Mouse (Mus musculus): ENCODE measurements around the gene B9d2. TPM values are rescaled to one million over a fixed set of nuclear protein-coding genes. Genes with fewer than 3 reads are reported as not detected.
A peak's percentile ranks its signal among the peaks of the same experiment; 100 is the strongest.

B9d2 gene
- polyA plus RNA-seq, 1 experiment from 2014 or later, result 29.5 TPM

DNA sequence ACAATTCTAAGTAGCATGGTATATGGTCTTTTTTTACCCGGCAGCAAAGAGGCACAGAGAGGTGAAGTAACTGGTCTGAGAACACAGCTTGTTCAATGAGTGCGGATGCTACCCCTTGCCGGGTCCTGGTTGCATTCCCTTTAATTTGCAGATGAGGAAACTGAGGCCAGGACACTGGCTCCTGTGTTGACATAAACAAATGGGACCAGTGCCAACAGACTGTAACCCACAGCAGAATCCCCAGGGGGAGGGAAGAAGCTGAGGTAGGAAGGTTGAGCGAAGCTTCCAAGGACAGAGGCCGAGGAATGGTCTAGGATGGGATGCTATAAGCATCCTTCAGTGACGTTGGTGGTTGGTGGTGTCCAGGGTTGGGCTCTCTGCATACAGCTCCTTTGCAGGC, 5.2 kb upstream of the B9d2 start:
- no peak overlapping the region; the same call in 1 of the 2 replicates for H3K4me3 ChIP-seq
- no peak overlapping the region for H3K9ac ChIP-seq
- ATAC-seq, result no peak
- H3K27ac ChIP-seq, result no peak overlapping the region
- H3K4me1 ChIP-seq, result peaks cover 37% of the 10 kb centered on the region
- peak overlapping the region; percentile 71 for H3K4me2 ChIP-seq
- H3K36me3 ChIP-seq, result 0 out of 2 replicates have a peak, but pooled peaks cover 2% of the 10 kb centered on the region
- 0 out of 2 replicates have a peak, but pooled peaks cover 4% of the 10 kb centered on the region for H3K9me3 ChIP-seq (replicated peaks)
- H3K27me3 ChIP-seq (replicated peaks), result peaks cover 42% of the 10 kb centered on the region
- 58% methylated on average over 6 of the region's 6 CpGs for WGBS (ENCODE audit: insufficient replicate concordance)

DNA sequence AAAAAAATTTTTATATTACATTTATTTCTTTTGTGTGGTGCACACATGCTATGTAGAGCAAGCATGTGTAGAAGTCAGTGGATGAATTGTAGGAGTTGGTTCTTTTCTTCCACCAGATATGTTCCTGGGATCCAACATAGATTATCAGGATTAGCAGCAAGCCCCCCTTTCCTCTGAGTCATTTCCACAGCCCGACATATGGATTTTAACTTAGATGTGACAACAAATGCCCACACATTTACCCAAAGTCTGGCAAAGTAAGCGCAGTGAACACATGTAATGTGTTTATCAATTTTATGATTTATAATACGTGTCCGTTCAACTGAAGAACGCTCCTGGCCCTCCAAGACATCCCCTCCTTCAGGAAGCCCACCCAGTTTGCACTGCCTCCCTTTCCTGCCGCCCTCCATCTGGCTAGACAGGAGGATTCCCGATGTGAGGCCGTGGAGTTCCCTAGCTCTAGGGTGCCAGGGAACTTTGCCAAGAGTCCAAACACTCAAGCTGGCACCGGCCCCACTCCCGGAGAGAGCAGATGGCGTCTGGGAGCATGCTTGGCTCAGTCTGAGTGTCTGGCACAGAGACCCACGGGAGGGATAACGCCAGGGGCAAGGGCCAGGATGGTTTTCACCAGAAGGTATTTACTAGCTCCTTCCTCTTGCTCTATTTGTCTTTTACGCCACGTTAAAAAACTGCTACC, 4.3 kb upstream of the B9d2 start:
- no peak overlapping the region for H3K4me3 ChIP-seq
- 72% methylated on average over 15 of the region's 15 CpGs for WGBS (ENCODE audit: insufficient replicate concordance)
- no peak overlapping the region for H3K27ac ChIP-seq
- no peak for ATAC-seq
- peaks cover 42% of the 10 kb centered on the region for H3K27me3 ChIP-seq (replicated peaks)
- no peaks in the 10 kb centered on the region for H3K36me3 ChIP-seq
- H3K4me1 ChIP-seq, result peaks cover 41% of the 10 kb centered on the region
- H3K4me2 ChIP-seq, result no peak overlapping the region
- H3K9me3 ChIP-seq (replicated peaks), result 0 out of 2 replicates have a peak, but pooled peaks cover 4% of the 10 kb centered on the region
- no peak overlapping the region for H3K9ac ChIP-seq

DNA sequence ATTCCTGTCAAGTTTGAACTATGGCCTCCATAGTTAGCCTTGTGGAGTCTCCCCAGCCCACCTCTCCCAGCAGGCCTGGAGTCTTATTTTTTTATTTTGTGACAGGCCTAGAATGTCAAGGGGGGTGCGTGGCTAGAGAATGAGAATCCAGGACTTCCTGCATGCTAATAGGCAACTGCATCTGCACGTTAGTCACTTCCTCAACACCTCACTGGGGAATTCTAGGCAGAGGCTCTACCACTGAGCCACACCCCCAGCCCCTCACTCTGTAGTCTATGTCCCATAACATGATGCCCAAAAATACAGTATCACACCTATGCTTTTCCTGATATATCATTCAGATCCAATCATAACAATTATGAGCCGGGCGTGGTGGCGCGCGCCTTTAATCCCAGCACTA, 3.6 kb upstream of the B9d2 start:
- no peak overlapping the region for H3K9ac ChIP-seq

DNA sequence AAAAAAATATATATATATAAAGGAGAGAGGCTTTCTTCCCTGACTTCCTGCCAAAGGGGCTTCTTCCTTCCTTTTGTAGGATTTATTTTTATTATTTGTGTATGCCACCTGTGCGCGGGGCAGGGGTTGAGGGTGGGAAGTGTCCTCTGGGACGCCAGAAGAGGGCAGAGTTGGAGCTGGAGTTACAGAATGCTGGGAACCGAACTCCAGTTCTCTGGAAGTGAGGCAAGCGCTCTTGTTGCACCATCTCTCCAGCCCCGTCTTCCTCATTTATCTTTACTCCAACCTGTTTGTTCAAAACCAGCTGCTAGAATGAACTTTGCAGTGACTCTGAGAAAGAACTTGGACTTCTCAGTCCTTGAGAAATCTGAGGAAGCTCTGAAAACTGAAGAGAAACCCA, 609 bp upstream of the B9d2 start:
- ATAC-seq, result no peak
- Histone ChIP-seq H3K36me3 (peaks cover 9% of the 10 kb centered on the region), H3K27me3 (replicated peaks) (peaks cover 21% of the 10 kb centered on the region), H3K4me3 (peak overlapping the region; percentile 67), H3K9me3 (replicated peaks) (no peaks in the 10 kb centered on the region), H3K27ac (peak overlapping the region; percentile 91), H3K4me2 (peak overlapping the region; percentile 81), H3K9ac (peak overlapping the region; percentile 59), H3K4me1 (peaks cover 69% of the 10 kb centered on the region)
- WGBS (ENCODE audit: insufficient replicate concordance), result 9% methylated on average over 6 of the region's 6 CpGs

More for the DNA sequence above, 3.6 kb upstream of the B9d2 start:
- ATAC-seq, result no peak
- Histone ChIP-seq H3K4me2 (no peak overlapping the region), H3K36me3 (no peaks in the 10 kb centered on the region), H3K4me3 (no peak overlapping the region), H3K4me1 (peaks cover 49% of the 10 kb centered on the region), H3K27ac (no peak overlapping the region), H3K27me3 (replicated peaks) (peaks cover 42% of the 10 kb centered on the region), H3K9me3 (replicated peaks) (0 out of 2 replicates have a peak, but pooled peaks cover 4% of the 10 kb centered on the region)
- 87% methylated on average over 7 of the region's 7 CpGs for WGBS (ENCODE audit: insufficient replicate concordance)

DNA sequence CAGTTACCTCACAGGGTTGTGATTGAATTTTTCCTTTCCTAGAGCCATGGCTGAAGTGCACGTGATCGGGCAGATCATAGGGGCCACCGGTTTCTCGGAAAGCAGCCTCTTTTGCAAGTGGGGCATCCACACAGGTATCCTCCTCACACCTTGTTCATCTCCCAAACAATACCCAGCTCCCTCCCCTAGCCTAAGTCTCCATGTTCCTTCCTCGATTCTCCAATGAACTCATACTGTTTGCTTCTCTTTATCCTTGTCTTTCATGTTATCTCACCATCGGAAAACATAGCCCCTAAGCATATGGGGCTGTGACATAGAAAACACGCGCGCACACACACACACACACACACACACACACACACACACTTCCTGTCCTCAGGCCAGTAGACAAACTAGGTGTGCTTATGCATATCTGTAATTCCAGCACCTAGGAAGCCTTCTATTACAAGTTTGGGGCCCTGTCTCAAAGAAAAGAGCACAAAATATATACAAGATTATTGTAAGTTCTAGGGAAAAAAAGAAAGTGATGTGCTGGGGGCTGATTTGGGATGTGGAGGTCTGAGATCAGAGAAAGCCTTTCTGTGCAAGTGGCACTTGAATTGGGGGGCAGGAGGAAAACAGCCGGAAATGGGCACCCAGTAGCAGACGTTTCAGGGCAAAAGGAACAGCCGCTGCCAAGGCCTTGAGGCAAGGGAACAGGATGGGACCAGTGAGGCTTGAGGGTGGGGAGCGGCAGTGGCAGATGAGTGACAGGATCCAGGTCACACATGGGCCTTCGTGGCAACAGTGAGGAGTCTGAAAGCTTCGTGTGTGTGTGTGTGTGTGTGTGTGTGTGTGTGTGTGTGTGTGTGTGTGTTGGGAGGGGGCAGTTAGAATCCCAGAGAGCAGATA, 1.0 kb downstream of the B9d2 start:
- peak overlapping the region; percentile 91 for H3K27ac ChIP-seq
- peak overlapping the region; percentile 60 for H3K9ac ChIP-seq
- H3K4me1 ChIP-seq, result peaks cover 80% of the 10 kb centered on the region
- H3K9me3 ChIP-seq (replicated peaks), result no peaks in the 10 kb centered on the region
- H3K4me2 ChIP-seq, result peak overlapping the region; percentile 81
- peaks cover 9% of the 10 kb centered on the region for H3K36me3 ChIP-seq
- WGBS (ENCODE audit: insufficient replicate concordance), result 28% methylated on average over 15 of the region's 15 CpGs
- peaks cover 5% of the 10 kb centered on the region for H3K27me3 ChIP-seq (replicated peaks)
- peak overlapping the region; percentile 67 for H3K4me3 ChIP-seq
- ATAC-seq, result no peak

DNA sequence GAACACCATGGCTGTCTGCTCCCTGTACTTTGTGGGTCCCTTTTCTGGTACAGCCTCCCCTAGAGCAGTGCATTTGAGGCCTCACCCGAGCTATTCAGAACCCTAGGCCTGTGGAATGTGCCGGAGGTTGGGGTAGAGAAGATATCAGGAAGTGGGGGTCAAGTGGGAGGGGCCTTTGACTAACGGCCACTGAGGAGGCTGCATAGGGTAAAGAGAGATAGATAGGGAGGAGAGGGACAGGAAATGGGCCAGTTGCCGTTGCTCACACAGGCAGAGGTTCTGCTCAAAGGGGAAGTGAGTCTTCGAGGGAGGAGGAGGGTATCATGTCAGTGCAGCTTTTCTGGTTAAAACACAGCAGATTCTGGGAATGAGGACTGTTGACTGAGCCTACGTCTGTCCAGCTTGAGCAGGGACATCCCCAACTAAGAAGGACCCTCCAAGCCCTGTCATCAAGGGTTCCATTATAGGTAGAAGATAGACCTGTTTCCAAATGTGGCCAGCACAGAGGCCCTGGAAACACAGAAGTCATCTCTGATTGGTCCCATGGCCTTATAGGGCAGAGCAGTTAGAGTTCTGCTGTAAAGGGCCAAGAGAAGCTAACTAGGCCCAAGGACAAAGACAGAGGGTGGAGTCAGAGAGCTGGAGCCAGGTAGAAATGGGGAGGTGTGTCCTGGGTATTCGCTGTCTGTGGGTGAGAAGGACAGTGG, 3.0 kb downstream of the B9d2 start:
- peak overlapping the region; percentile 91 for H3K27ac ChIP-seq
- H3K36me3 ChIP-seq, result peaks cover 9% of the 10 kb centered on the region
- H3K27me3 ChIP-seq (replicated peaks), result no peaks in the 10 kb centered on the region
- peak overlapping the region; percentile 81 for H3K4me2 ChIP-seq
- peak; percentile 10 for ATAC-seq
- H3K9me3 ChIP-seq (replicated peaks), result no peaks in the 10 kb centered on the region
- H3K4me3 ChIP-seq, result peak overlapping the region; percentile 6; the same call in 1 of the 2 replicates
- 13% methylated on average over 7 of the region's 7 CpGs for WGBS (ENCODE audit: insufficient replicate concordance)
- peaks cover 86% of the 10 kb centered on the region for H3K4me1 ChIP-seq
- H3K9ac ChIP-seq, result peak overlapping the region; percentile 46

DNA sequence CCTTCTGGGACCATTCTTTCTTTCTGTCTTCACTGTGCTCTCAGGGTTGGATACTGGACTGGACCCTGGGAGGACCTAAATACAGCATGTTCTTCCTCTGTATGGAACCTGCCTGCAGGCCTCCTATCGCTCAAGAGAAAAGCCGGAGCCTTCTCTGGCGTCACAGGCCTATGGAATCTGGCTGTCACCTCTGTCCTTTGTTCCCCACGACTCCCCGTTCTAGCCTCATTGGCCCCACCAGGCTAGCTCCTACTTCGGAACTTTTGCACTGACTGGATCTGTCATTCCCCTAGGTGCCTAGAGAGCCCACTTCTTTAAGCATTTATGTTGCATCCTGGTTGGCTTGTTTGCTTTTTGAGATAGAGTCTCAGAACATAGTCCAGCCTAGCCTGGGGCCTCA, 4.1 kb downstream of the B9d2 start:
- no peak overlapping the region for H3K4me2 ChIP-seq
- peaks cover 85% of the 10 kb centered on the region for H3K4me1 ChIP-seq
- peaks cover 9% of the 10 kb centered on the region for H3K36me3 ChIP-seq
- no peak overlapping the region for H3K9ac ChIP-seq
- no peaks in the 10 kb centered on the region for H3K27me3 ChIP-seq (replicated peaks)
- 84% methylated on average over 6 of the region's 6 CpGs for WGBS (ENCODE audit: insufficient replicate concordance)
- H3K9me3 ChIP-seq (replicated peaks), result no peaks in the 10 kb centered on the region
- ATAC-seq, result no peak
- no peak overlapping the region for H3K4me3 ChIP-seq
- peak overlapping the region; percentile 95; the same call in 1 of the 2 replicates for H3K27ac ChIP-seq

DNA sequence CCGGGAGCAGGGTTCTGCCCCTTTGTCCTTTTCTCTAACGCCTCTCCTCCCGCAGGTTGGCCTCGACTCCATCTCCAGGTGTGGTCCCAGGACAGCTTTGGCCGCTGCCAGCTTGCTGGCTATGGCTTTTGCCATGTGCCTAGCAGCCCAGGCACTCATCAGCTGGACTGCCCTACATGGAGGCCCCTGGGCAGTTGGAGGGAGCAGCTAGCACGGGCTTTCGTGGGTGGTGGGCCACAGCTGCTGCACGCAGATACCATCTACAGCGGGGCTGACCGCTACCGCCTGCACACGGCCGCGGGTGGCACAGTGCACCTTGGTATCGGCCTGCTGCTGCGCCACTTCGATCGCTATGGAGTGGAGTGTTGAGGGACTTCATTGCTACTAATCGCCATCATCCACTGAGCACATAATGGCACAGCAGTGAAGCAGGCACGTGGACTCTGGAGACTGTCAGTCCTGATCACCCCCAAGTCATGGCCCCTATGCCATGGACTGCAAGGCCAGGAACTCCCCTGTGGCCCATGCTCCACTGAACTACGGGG, 5.4 kb downstream of the B9d2 start:
- Histone ChIP-seq H3K9ac (peak overlapping the region; percentile 87), H3K4me2 (peak overlapping the region; percentile 97), H3K4me3 (peak overlapping the region; percentile 83), H3K27ac (peak overlapping the region; percentile 95), H3K9me3 (replicated peaks) (no peaks in the 10 kb centered on the region), H3K27me3 (replicated peaks) (no peaks in the 10 kb centered on the region), H3K4me1 (peaks cover 90% of the 10 kb centered on the region), H3K36me3 (peaks cover 16% of the 10 kb centered on the region)
- 48% methylated on average over 21 of the region's 21 CpGs for WGBS (ENCODE audit: insufficient replicate concordance)
- ATAC-seq, result no peak

DNA sequence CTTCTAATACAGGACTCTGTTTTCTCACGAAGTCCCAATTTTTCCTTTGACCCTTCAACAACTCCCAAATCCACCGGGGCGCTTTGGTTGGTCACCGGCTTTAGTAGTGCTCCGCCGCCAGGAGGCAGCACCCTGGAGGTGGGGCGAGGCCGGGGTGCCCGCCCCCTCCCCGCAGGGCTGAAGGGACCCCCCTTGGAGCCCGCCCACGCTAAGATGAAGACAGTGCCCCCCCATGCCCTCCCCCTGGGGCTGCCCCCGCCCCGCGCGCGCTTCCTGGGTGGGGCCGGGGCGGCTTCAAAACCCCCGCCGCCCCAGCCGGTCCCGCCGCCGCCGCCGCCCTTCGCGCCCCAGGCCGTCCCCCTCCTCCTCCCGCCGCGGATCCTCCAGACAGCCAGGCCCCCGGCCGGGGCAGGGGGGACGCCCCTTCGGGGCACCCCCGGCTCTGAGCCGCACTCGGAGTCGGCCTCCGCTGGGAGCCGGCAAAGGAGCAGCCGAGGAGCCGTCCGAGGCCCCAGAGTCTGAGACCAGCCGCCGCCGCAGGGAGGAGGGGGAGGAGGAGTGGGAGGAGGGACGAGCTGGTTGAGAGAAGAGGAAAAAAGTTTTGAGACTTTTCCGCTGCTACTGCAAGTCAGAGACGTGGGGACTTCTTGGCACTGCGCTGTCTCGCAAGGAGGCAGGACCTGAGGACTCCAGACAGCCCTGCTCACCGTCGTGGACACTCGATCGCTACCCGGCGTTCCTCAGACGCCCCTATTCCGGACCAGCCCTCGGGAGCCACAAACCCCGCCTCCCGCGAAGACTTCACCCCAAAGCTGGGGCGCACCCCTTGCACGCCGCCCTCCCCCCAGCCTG, 6.3 kb downstream of the B9d2 start, which contains the start of gene Tgfb1:
Gene Tgfb1 (plus strand): TSS at position 323 of the 852 bp plus-strand sequence.
- Histone ChIP-seq H3K27ac (peak within 1 kb of the TSS; percentile 95), H3K4me2 (peak within 1 kb of the TSS; percentile 97), H3K4me3 (peak within 1 kb of the TSS; percentile 83), H3K9ac (peak within 1 kb of the TSS; percentile 87), H3K4me1 (peaks cover 90% of the 10 kb centered on the region), H3K27me3 (replicated peaks) (no peaks in the 10 kb centered on the region), H3K9me3 (replicated peaks) (no peaks in the 10 kb centered on the region), H3K36me3 (peaks cover 22% of the 10 kb centered on the region)
- under 1% methylated on average over 60 of the region's 69 CpGs for WGBS (ENCODE audit: insufficient replicate concordance)
- peak; percentile 42 for ATAC-seq

DNA sequence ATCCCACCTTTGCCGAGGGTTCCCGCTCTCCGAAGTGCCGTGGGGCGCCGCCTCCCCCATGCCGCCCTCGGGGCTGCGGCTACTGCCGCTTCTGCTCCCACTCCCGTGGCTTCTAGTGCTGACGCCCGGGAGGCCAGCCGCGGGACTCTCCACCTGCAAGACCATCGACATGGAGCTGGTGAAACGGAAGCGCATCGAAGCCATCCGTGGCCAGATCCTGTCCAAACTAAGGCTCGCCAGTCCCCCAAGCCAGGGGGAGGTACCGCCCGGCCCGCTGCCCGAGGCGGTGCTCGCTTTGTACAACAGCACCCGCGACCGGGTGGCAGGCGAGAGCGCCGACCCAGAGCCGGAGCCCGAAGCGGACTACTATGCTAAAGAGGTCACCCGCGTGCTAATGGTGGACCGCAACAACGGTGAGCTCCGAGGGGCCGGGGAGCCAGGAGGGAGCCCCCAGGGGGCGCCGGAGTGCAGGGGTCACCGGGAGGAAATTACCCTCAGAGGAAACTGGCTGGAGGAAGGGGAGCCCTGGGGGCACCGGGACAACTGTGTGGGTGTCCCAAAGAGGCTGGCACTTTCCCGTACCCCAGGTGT, 7.3 kb downstream of the B9d2 start:
- WGBS (ENCODE audit: insufficient replicate concordance), result under 1% methylated on average over 47 of the region's 47 CpGs
- Histone ChIP-seq H3K4me1 (peaks cover 86% of the 10 kb centered on the region), H3K9ac (peak overlapping the region; percentile 87), H3K36me3 (peaks cover 27% of the 10 kb centered on the region), H3K27me3 (replicated peaks) (no peaks in the 10 kb centered on the region), H3K4me3 (peak overlapping the region; percentile 83), H3K27ac (peak overlapping the region; percentile 95), H3K9me3 (replicated peaks) (no peaks in the 10 kb centered on the region), H3K4me2 (peak overlapping the region; percentile 97)
- ATAC-seq, result no peak; the same call in 1 of the 2 replicates
